In genomic region chr10:120717159-120717567, GRCm38 (mm10) we compare ENCODE assay signal across 9 mouse cellular contexts.
DNase-seq lines count a peak whose midpoint lies in the region; ATAC-seq and TF ChIP-seq lines count a peak whose summit lies in the region.
"Had no signal": no experiment of that assay in that cellular context is flagged by ENCODE, and none has a peak within 500 bp of the region (broad histone marks: within the 10 kb centered on the region; RNA-seq: fewer than 3 reads in every experiment).

No protein-coding gene starts in this region.

- peak; percentile 90 for DNase-seq in NIH3T3 (ENCODE audit: low read depth)
- DNase-seq in forebrain, embryonic 14.5 days (ENCODE audit: low spot score): no peak
- DNase-seq in left cerebral cortex, adult 2 months (ENCODE audit: extremely low spot score in 1 of 2, low spot score in 2 of 2): no peak
- no peak for DNase-seq in B cell, adult 2 months
- DNase-seq: adrenal gland, adult 8-10 months had no signal

- intact Hi-C loops in left cerebral cortex, adult 2 months (cut with DNase I): no loop called here

- H3K4me2 ChIP-seq in embryonic facial prominence, embryonic 12.5 days (replicated peaks): no peak overlapping the region
- H3K4me2 ChIP-seq in intestine, embryonic 15.5 days (replicated peaks): peak overlapping the region; percentile 7; the same call in 1 of the 2 replicates
- peak overlapping the region; percentile 32 for H3K4me2 ChIP-seq in lung, embryonic 15.5 days
- no peak overlapping the region for H3K4me2 ChIP-seq in forebrain, embryonic 14.5 days (ENCODE audit: low read length)

- WGBS in embryonic facial prominence, embryonic 12.5 days: 32% methylated on average over 11 of the region's 11 CpGs
- WGBS in intestine, embryonic 15.5 days: 24% methylated on average over 11 of the region's 11 CpGs
- 12% methylated on average over 11 of the region's 11 CpGs for WGBS in lung, embryonic 15.5 days
- WGBS in forebrain, embryonic 14.5 days: 82% methylated on average over 11 of the region's 11 CpGs

- no peaks in the 10 kb centered on the region for H3K36me3 ChIP-seq in embryonic facial prominence, embryonic 12.5 days
- no peaks in the 10 kb centered on the region for H3K36me3 ChIP-seq in intestine, embryonic 15.5 days
- H3K36me3 ChIP-seq in lung, embryonic 15.5 days: no peaks in the 10 kb centered on the region
- H3K36me3 ChIP-seq in forebrain, embryonic 14.5 days (ENCODE audit: control insufficient read depth, insufficient read depth, low read length): no peaks in the 10 kb centered on the region

- H3K9me3 ChIP-seq in embryonic facial prominence, embryonic 12.5 days: no peaks in the 10 kb centered on the region
- H3K9me3 ChIP-seq in intestine, embryonic 15.5 days: no peaks in the 10 kb centered on the region
- H3K9me3 ChIP-seq in lung, embryonic 15.5 days: no peaks in the 10 kb centered on the region
- H3K9me3 ChIP-seq in forebrain, embryonic 14.5 days (replicated peaks; ENCODE audit: control insufficient read depth, low read length): no peaks in the 10 kb centered on the region

- 0 out of 2 replicates have a peak, but pooled peaks cover 1% of the 10 kb centered on the region for H3K27me3 ChIP-seq in embryonic facial prominence, embryonic 12.5 days
- H3K27me3 ChIP-seq in intestine, embryonic 15.5 days (replicated peaks): no peaks in the 10 kb centered on the region
- H3K27me3 ChIP-seq in lung, embryonic 15.5 days: peaks cover 21% of the 10 kb centered on the region
- no peaks in the 10 kb centered on the region; the same call in 1 of the 2 replicates for H3K27me3 ChIP-seq in forebrain, embryonic 14.5 days (replicated peaks; ENCODE audit: control insufficient read depth, insufficient read depth, low read length)

- peak; percentile 35; the same call in 1 of the 2 replicates for ATAC-seq in embryonic facial prominence, embryonic 12.5 days (ENCODE audit: insufficient number of reproducible peaks, insufficient read depth, low FRiP score, low TSS enrichment)
- ATAC-seq in intestine, embryonic 15.5 days: peak; percentile 89
- peak; percentile 80 for ATAC-seq in lung, embryonic 15.5 days (ENCODE audit: borderline replicate concordance, extremely low read depth, low FRiP score, low TSS enrichment)
- ATAC-seq in forebrain, embryonic 14.5 days: no peak

- peaks cover 34% of the 10 kb centered on the region for H3K4me1 ChIP-seq in embryonic facial prominence, embryonic 12.5 days
- H3K4me1 ChIP-seq in intestine, embryonic 15.5 days (replicated peaks): peaks cover 25% of the 10 kb centered on the region
- peaks cover 27% of the 10 kb centered on the region for H3K4me1 ChIP-seq in lung, embryonic 15.5 days
- H3K4me1 ChIP-seq in forebrain, embryonic 14.5 days (ENCODE audit: control insufficient read depth, insufficient read depth, low read length): no peaks in the 10 kb centered on the region; the same call in 1 of the 2 replicates

- H3K9ac ChIP-seq in embryonic facial prominence, embryonic 12.5 days: no peak overlapping the region
- H3K9ac ChIP-seq in intestine, embryonic 15.5 days: no peak overlapping the region
- H3K9ac ChIP-seq in lung, embryonic 15.5 days: no peak overlapping the region
- H3K9ac ChIP-seq in forebrain, embryonic 14.5 days (ENCODE audit: low read length): no peak overlapping the region
- H3K9ac ChIP-seq: liver, embryonic 14.5 days had no signal

- H3K27ac ChIP-seq in embryonic facial prominence, embryonic 12.5 days: peak overlapping the region; percentile 72
- peak overlapping the region; percentile 81 for H3K27ac ChIP-seq in intestine, embryonic 15.5 days
- H3K27ac ChIP-seq in lung, embryonic 15.5 days: no peak overlapping the region
- H3K27ac ChIP-seq in forebrain, embryonic 14.5 days (ENCODE audit: low read depth, low read length): no peak overlapping the region
- H3K27ac ChIP-seq in left cerebral cortex, adult 2 months: no peak overlapping the region
- H3K27ac ChIP-seq: liver, embryonic 14.5 days had no signal

- no peak overlapping the region for H3K4me3 ChIP-seq in embryonic facial prominence, embryonic 12.5 days
- H3K4me3 ChIP-seq in intestine, embryonic 15.5 days (replicated peaks): no peak overlapping the region
- no peak overlapping the region for H3K4me3 ChIP-seq in lung, embryonic 15.5 days
- no peak overlapping the region for H3K4me3 ChIP-seq in forebrain, embryonic 14.5 days (ENCODE audit: low read depth, low read length)
- H3K4me3 ChIP-seq in left cerebral cortex, adult 2 months: no peak overlapping the region

- no peak for TF ChIP-seq CTCF in left cerebral cortex, adult 2 months (IDR thresholded peaks at IDR 0.05)

Comparison
In these comparisons a context has a peak if more than half of its experiments do, and no peak if none do; other contexts are left out.
1. H3K27ac ChIP-seq: peak in embryonic facial prominence, embryonic 12.5 days (single experiment) and intestine, embryonic 15.5 days (single experiment); none in lung, embryonic 15.5 days (single experiment), forebrain, embryonic 14.5 days (single experiment) and left cerebral cortex, adult 2 months (single experiment).
2. H3K4me2 ChIP-seq: peak in intestine, embryonic 15.5 days (single experiment) and lung, embryonic 15.5 days (single experiment); none in embryonic facial prominence, embryonic 12.5 days (single experiment) and forebrain, embryonic 14.5 days (single experiment).